Mouse (Mus musculus) forebrain, embryonic 12.5 days (tissue): ENCODE data around the gene Gm11037. TPM values are rescaled to one million over a fixed set of nuclear protein-coding genes. Genes with fewer than 3 reads are reported as not detected.

Experiments
- ATAC-seq: fragments of 200-750 bp; cut with Nextera tagmentation; 2 replicates; pipeline ENCODE4 v1.8.0; 2017; ENCODE audit warnings: moderate TSS enrichment; ENCODE audit not compliant: low FRiP score
- H3K27ac ChIP-seq: fragments of 300-500 bp; sonication (generic); 2 replicates; pipeline ENCODE4 v1.5.1; 2016; ENCODE audit warnings: mild to moderate bottlenecking
- H3K27me3 ChIP-seq: fragments of 300-500 bp; sonication (generic); 2 replicates; pipeline ENCODE4 v1.6.1; 2016; ENCODE audit warnings: mild to moderate bottlenecking
- H3K36me3 ChIP-seq: fragments of 300-500 bp; sonication (generic); replicated peaks from 2 replicates; pipeline ENCODE4 v1.6.1; 2016; ENCODE audit warnings: mild to moderate bottlenecking
- H3K4me1 ChIP-seq: fragments of 300-500 bp; sonication (generic); 2 replicates; pipeline ENCODE4 v1.6.1; 2016
- H3K4me2 ChIP-seq: fragments of 300-500 bp; sonication (generic); 2 replicates; pipeline ENCODE4 v1.6.1; 2016; ENCODE audit warnings: mild to moderate bottlenecking, moderate library complexity
- H3K4me3 ChIP-seq: fragments of 300-500 bp; sonication (generic); replicated peaks from 2 replicates; pipeline ENCODE4 v1.5.1; 2016; ENCODE audit warnings: mild to moderate bottlenecking
- H3K9ac ChIP-seq: fragments of 300-500 bp; sonication (generic); 2 replicates; pipeline ENCODE4 v1.6.1; 2016; ENCODE audit warnings: mild to moderate bottlenecking
- H3K9me3 ChIP-seq: fragments of 300-500 bp; sonication (generic); 2 replicates; pipeline ENCODE4 v1.6.1; 2016
- WGBS: fragments of 180-500 bp; shearing (Covaris S2); methylation state at CpG from one replicate; pipeline ENCODE4 v1.1.7; 2016; 5-methylcytosine and 5-hydroxymethylcytosine counted together
- polyA plus RNA-seq: library from polyadenylated mRNA; unstranded; fragments of >200 nt; fragmentation: Nextera tagmentation; extraction: Ambion mirVana; gene quantifications from 2 replicates; pipeline ENCODE4 v1.2.1, GENCODE M21; 2016

Gm11037 gene
- polyA plus RNA-seq = not detected in 2 replicates

DNA sequence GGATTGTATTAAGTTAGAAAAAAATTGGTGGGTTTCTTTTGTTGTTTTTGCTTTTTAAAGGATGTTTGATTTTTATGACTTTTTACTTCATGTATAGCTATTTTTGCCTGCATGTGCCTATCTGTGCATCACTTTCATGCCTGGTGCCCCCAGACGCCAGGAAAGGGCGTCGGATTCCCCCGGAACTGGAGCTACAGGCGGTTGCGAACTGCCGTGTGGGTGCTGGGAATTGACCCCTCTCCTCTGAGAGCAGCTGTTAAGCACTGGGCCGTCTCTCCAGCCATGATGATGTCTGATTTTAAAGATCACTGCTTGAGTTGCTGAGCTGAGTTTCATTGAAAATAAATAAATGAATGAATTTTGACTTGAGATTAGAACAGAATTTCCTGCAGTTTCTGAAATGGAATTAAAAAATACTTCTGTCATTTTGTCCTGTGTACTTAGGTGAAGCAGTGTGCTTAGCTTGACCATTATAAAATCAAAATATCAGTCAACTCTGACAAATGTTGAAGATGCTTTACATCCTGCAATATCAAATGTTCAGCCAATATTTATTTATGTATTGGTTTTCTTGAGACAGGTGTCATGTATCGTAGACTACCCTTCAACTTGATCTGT is at the start of gene Gm11037:
Gm11037 (plus strand) TSS at position 568 of the 618 bp plus-strand sequence.
- no peaks in the 10 kb centered on the region for H3K9me3 ChIP-seq
- no peak for ATAC-seq
- H3K36me3 ChIP-seq = no peaks in the 10 kb centered on the region
- 0 out of 2 replicates have a peak, but pooled peaks cover 3% of the 10 kb centered on the region for H3K27me3 ChIP-seq
- H3K4me1 ChIP-seq = no peaks in the 10 kb centered on the region
- no peak within 1 kb of the TSS for H3K9ac ChIP-seq
- no peak within 1 kb of the TSS for H3K4me2 ChIP-seq
- H3K4me3 ChIP-seq = no peak within 1 kb of the TSS
- 94% methylated on average over 9 of the region's 9 CpGs for WGBS
- no peak within 1 kb of the TSS for H3K27ac ChIP-seq

- Histone ChIP-seq H3K36me3 (no peaks in the 10 kb centered on the region), H3K4me3 (no peak overlapping the region), H3K4me2 (no peak overlapping the region), H3K9ac (no peak overlapping the region), H3K9me3 (no peaks in the 10 kb centered on the region), H3K27ac (no peak overlapping the region), H3K27me3 (no peaks in the 10 kb centered on the region), H3K4me1 (no peaks in the 10 kb centered on the region)
- WGBS = 82% methylated on average over 4 of the region's 4 CpGs
- no peak for ATAC-seq
Measured at GRCm38 (mm10) chr2:131084206-131084605, 49.1 kb upstream of the Gm11037 start.

- no peaks in the 10 kb centered on the region for H3K9me3 ChIP-seq
- WGBS = 84% methylated on average over 11 of the region's 11 CpGs
- H3K36me3 ChIP-seq = no peaks in the 10 kb centered on the region
- no peak for ATAC-seq
- no peak within 1 kb of the TSS for H3K9ac ChIP-seq
- H3K4me2 ChIP-seq = no peak within 1 kb of the TSS
- no peaks in the 10 kb centered on the region for H3K27me3 ChIP-seq
- H3K4me1 ChIP-seq = no peaks in the 10 kb centered on the region
- no peak within 1 kb of the TSS for H3K27ac ChIP-seq
- H3K4me3 ChIP-seq = no peak within 1 kb of the TSS
Measured at GRCm38 (mm10) chr2:131086667-131087390, 46.5 kb upstream of the Gm11037 start, which contains the start of gene Siglec1. Gene Siglec1 (minus strand): TSS chr2:131086765.

DNA sequence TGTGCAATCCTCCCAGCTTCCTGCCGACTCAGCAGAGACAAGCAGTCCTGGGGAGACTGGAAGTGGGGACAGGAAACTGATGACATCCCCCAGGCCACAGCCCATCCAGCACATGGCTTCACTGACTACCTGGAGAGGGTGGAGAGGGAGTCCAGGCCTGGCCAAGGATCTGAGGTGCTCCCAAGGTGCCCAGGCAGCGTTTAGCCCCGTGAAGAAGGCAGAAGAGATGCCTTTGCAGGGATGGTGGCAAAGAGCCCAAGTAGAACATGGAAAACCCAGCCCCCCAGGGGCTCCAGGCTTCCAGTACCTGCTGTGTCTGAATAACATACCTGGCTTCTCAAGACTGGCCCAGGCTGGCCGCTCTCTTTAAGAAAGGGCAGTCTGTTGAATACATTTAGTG is 44.7 kb upstream of the Gm11037 start:
- 75% methylated on average over 4 of the region's 4 CpGs for WGBS
- H3K9ac ChIP-seq = no peak overlapping the region
- H3K9me3 ChIP-seq = no peaks in the 10 kb centered on the region
- H3K36me3 ChIP-seq = no peaks in the 10 kb centered on the region
- ATAC-seq = no peak
- H3K4me1 ChIP-seq = no peaks in the 10 kb centered on the region
- H3K27ac ChIP-seq = no peak overlapping the region
- no peaks in the 10 kb centered on the region for H3K27me3 ChIP-seq
- no peak overlapping the region for H3K4me3 ChIP-seq
- H3K4me2 ChIP-seq = no peak overlapping the region

DNA sequence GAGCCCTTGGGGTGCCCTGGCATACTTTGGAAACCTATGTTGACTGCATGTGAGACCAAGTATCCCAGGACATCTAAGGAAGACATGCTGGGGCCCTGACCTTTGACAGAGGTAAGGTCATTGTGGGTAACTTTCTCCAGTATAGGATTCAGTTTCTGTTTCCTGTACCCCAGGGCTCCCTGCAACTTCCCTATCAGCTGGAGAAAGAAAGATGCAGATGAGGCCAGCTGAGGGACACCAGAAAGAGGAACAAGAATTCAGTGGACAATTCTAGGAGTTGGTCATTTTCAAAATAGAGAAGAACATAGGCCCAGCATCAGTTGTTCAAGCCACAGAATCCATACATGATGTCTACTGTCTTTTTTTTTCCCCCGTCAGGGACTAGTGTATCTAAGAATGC is 43.7 kb upstream of the Gm11037 start:
- no peaks in the 10 kb centered on the region for H3K27me3 ChIP-seq
- no peak overlapping the region for H3K27ac ChIP-seq
- H3K4me3 ChIP-seq = no peak overlapping the region
- 77% methylated on average over 1 of the region's 1 CpGs for WGBS
- H3K4me2 ChIP-seq = no peak overlapping the region
- H3K9me3 ChIP-seq = no peaks in the 10 kb centered on the region
- no peaks in the 10 kb centered on the region for H3K36me3 ChIP-seq
- no peak for ATAC-seq
- H3K4me1 ChIP-seq = no peaks in the 10 kb centered on the region
- no peak overlapping the region for H3K9ac ChIP-seq

DNA sequence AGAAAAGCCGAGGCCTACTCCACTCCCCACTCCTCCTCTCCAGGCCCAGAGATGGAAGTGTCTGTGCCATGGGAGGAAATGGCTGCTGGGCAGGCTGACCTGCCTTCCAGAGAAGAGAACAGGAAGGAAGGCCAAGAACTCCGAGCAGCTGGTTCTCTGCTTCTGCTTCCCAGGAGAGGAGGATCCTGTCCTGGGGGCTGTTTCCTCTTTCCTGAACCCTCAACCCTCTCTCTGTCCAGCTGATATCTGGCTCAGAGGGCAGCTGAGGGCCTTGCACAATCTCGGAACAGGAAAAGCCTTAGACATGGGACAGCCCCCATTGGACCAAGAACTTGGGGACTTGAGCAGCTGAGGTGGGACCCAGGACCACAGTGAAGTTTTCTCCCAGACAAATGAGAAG is 42.4 kb upstream of the Gm11037 start:
- H3K36me3 ChIP-seq = no peaks in the 10 kb centered on the region

GRCm38 (mm10) chr2:131093577-131093976 is 39.7 kb upstream of the Gm11037 start:
- Histone ChIP-seq H3K9ac (no peak overlapping the region), H3K36me3 (no peaks in the 10 kb centered on the region), H3K4me2 (no peak overlapping the region), H3K27ac (no peak overlapping the region), H3K27me3 (no peaks in the 10 kb centered on the region), H3K9me3 (no peaks in the 10 kb centered on the region), H3K4me1 (peaks cover 10% of the 10 kb centered on the region; the same call in 1 of the 2 replicates), H3K4me3 (no peak overlapping the region)
- 92% methylated on average over 5 of the region's 5 CpGs for whole genome bisulfite sequencing
- ATAC-seq = no peak

More for the DNA sequence above, 42.4 kb upstream of the Gm11037 start:
- no peak overlapping the region for H3K9ac ChIP-seq
- no peaks in the 10 kb centered on the region for H3K4me1 ChIP-seq
- no peaks in the 10 kb centered on the region for H3K27me3 ChIP-seq
- no peak for ATAC-seq
- H3K9me3 ChIP-seq = no peaks in the 10 kb centered on the region
- 89% methylated on average over 3 of the region's 3 CpGs for WGBS
- no peak overlapping the region for H3K27ac ChIP-seq
- no peak overlapping the region for H3K4me2 ChIP-seq
- H3K4me3 ChIP-seq = no peak overlapping the region

GRCm38 (mm10) chr2:131094823-131095222 is 38.5 kb upstream of the Gm11037 start:
- peak; percentile 71 for ATAC-seq
- H3K4me2 ChIP-seq = no peak overlapping the region
- H3K4me3 ChIP-seq = no peak overlapping the region
- no peaks in the 10 kb centered on the region for H3K27me3 ChIP-seq
- H3K27ac ChIP-seq = no peak overlapping the region
- no peaks in the 10 kb centered on the region for H3K9me3 ChIP-seq
- H3K4me1 ChIP-seq = peaks cover 10% of the 10 kb centered on the region; the same call in 1 of the 2 replicates
- no peaks in the 10 kb centered on the region for H3K36me3 ChIP-seq
- WGBS = 0% methylated on average over 1 of the region's 1 CpGs
- no peak overlapping the region for H3K9ac ChIP-seq

GRCm38 (mm10) chr2:131096101-131096795 is 37.0 kb upstream of the Gm11037 start:
- Histone ChIP-seq H3K4me2 (no peak overlapping the region), H3K4me3 (no peak overlapping the region), H3K36me3 (no peaks in the 10 kb centered on the region), H3K9ac (no peak overlapping the region), H3K9me3 (no peaks in the 10 kb centered on the region), H3K27me3 (no peaks in the 10 kb centered on the region), H3K4me1 (peaks cover 10% of the 10 kb centered on the region; the same call in 1 of the 2 replicates), H3K27ac (peak overlapping the region; percentile 22; the same call in 1 of the 2 replicates)
- WGBS = 19% methylated on average over 9 of the region's 9 CpGs
- peak; percentile 41; the same call in 1 of the 2 replicates for ATAC-seq

- Histone ChIP-seq H3K4me2 (no peak overlapping the region), H3K27me3 (no peaks in the 10 kb centered on the region), H3K4me1 (peaks cover 10% of the 10 kb centered on the region; the same call in 1 of the 2 replicates), H3K4me3 (no peak overlapping the region), H3K36me3 (no peaks in the 10 kb centered on the region), H3K9ac (no peak overlapping the region), H3K27ac (no peak overlapping the region), H3K9me3 (no peaks in the 10 kb centered on the region)
- no peak for ATAC-seq
- 62% methylated on average over 2 of the region's 4 CpGs for WGBS
Measured at GRCm38 (mm10) chr2:131097087-131097486, 36.2 kb upstream of the Gm11037 start.

DNA sequence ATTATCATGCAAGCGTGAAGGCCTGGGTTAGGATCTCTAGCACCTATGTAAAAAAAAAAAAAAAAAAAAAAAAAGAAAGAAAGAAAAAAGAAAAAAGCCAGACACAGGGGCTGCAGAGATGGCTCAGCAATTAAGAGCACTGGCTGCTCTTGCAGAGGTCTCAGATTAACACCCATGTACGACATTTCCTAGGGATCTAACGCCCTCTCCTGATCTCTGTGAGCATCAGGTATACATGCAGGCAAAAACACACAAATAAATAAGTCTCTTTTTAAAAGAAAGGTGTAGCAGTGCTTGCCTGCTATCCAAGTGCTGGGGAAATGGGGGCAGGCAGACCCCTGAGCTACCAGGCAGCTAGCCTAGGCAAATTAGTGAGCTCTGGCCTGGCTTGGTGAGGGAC is 31.8 kb upstream of the Gm11037 start:
- 51% methylated on average over 3 of the region's 3 CpGs for WGBS
- Histone ChIP-seq H3K27ac (no peak overlapping the region), H3K9ac (no peak overlapping the region), H3K27me3 (no peaks in the 10 kb centered on the region), H3K9me3 (no peaks in the 10 kb centered on the region), H3K4me3 (no peak overlapping the region), H3K4me2 (no peak overlapping the region), H3K36me3 (no peaks in the 10 kb centered on the region), H3K4me1 (peaks cover 5% of the 10 kb centered on the region; the same call in 1 of the 2 replicates)
- no peak for ATAC-seq

DNA sequence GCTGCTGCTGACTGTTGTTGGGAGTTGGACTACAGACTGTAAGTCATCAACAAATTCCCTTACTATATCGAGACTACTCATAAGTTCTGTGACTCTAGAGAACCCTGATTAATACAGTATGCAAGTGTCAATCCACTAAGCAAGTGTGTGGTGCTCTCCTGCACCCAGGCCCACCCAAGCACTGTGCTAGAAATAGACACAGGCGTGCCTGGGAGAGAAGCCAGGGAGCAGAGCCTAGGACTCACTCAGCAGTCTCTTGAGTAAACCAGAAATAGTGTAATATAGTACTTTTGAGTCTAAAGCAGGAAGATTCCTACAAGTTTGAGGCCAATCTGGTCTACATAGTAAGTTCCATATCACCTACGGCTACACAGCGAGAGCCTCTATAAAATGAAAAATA is 29.3 kb upstream of the Gm11037 start:
- H3K9ac ChIP-seq = no peak overlapping the region
- 90% methylated on average over 4 of the region's 4 CpGs for WGBS
- H3K36me3 ChIP-seq = no peaks in the 10 kb centered on the region
- H3K9me3 ChIP-seq = no peaks in the 10 kb centered on the region
- no peak overlapping the region for H3K27ac ChIP-seq
- no peak overlapping the region for H3K4me2 ChIP-seq
- no peak for ATAC-seq
- no peaks in the 10 kb centered on the region for H3K4me1 ChIP-seq
- no peak overlapping the region for H3K4me3 ChIP-seq
- H3K27me3 ChIP-seq = no peaks in the 10 kb centered on the region
